Mouse (Mus musculus) adrenal gland, adult 2 months (tissue): ENCODE results near the gene Ano10. TPM values are rescaled to one million over a fixed set of nuclear protein-coding genes. Genes with fewer than 3 reads are reported as not detected.
A peak's percentile ranks its signal among the peaks of the same experiment; 100 is the strongest.
"Not testable (repeated sequence)": the region's sequence is repeated elsewhere in the genome, so short reads cannot be mapped to it uniquely, and the experiment has no call there.

Experiments
- DNase-seq: peaks from one replicate; pipeline ENCODE4 v3.0.0; 2021
- long read RNA-seq: library from polyadenylated mRNA; stranded (forward); transcript quantifications from one replicate; pipeline ENCODE4 v2.0.0, GENCODE M21; 2021
- polyA plus RNA-seq: library from polyadenylated mRNA; depleted of rRNA; stranded (reverse); fragments of >200 nt; gene quantifications from 2 replicates; pipeline ENCODE4 v1.2.3, GENCODE M21; 2012; rRNA removed
- total RNA-seq, 2 experiments: library from RNA; stranded (reverse); gene quantifications; 2 replicates each; pipeline ENCODE4 v1.2.3; 2021

Gene Ano10
- total RNA-seq (100 to 1,000 TPM in 1 of 2 experiments, 10 to 100 TPM in 1; 71.6 to 102 TPM), polyA plus RNA-seq (74.0 and 75.6 TPM in 2 replicates)
- long read RNA-seq, transcript Ano10-201 (13 exons, 2,653 nt): major isoform, 40 of 52 reads
- long read RNA-seq, partial matches to known transcripts: 8 of 52 reads
- long read RNA-seq, other reads (novel, unspliced or antisense): 4 of 52 reads

DNA sequence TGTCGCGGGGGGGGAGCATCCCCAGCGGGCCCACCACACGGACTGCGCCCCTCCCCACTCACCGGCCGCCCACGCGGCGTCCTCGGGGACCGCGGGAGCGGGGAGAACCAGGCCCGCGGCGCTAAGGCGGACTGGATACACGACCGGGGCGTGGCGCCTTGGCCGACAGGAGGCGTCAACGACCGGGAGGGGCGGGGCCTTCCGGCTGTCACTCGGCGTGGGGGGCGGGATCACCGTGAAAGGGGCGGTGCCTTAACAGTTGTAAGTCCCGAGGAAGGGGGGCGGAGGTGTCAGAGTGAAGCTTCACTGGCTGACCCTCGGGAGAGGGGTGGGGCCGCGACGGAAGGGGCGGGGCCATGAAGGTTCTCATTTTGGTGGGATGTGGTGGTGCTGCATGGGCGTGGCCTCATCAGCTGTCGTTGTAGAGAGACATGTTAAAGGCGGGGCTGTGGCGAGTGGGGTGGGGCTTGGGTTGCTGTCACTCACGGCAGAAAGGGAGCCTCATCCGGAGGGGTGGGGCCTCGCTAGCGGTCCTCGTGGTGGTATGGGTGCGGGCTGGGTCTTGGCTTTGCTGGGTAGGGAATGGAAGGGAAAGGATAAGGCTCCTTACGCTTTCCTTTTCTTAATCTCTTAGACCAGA, at the start of gene Ano10:
TSS of gene Ano10 (minus strand) at position 182 of the 640 bp plus-strand sequence.
- peak; percentile 99 for DNase-seq

DNA sequence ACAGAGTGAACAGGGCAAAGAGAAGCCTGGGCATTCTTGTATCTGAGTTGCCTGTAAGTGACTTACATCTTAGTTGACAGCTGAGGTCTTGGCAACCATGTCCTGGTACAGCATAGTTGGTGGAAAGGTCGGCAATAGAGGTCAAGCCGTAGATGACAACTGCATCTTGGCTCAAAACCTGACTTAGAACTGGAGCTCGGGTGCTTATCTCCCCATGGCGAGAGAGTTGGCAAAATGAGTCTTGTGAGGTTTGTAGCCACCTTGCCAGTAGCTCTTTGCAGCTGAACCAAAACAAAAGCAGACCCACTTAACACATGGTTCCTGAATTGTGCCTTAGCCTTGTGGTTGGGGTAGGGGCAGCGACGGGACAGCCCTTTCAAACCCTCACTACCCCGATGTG, 49.2 kb upstream of the Ano10 start:
- no peak for DNase-seq

GRCm38 (mm10) chr9:122339972-122340371, 45.7 kb upstream of the Ano10 start:
- no peak for DNase-seq

- DNase-seq: no peak
Measured at GRCm38 (mm10) chr9:122337510-122337931, 43.3 kb upstream of the Ano10 start.

- no peak for DNase-seq
Measured at GRCm38 (mm10) chr9:122336677-122337076, 42.5 kb upstream of the Ano10 start.

GRCm38 (mm10) chr9:122328199-122328598, 34.0 kb upstream of the Ano10 start:
- DNase-seq: no peak

DNA sequence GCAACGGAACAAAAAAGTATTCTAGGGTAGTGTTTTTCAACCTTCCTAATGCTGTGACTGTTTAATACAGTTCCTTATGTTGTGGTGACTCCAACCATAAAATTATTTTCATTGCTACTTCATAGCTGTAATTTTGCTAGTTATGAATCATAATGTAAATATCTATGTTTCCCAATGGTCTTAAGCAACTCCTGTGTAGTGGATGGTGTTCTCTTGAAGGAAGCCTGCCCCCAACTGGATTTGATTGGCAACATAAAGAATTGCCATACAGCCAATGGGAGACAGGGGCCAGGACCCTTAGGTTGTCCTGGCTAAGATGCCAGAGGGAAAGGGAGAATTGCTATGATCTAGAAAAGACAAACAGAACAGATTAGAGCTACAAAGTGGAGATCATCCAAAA, 31.8 kb upstream of the Ano10 start:
- no peak for DNase-seq

DNA sequence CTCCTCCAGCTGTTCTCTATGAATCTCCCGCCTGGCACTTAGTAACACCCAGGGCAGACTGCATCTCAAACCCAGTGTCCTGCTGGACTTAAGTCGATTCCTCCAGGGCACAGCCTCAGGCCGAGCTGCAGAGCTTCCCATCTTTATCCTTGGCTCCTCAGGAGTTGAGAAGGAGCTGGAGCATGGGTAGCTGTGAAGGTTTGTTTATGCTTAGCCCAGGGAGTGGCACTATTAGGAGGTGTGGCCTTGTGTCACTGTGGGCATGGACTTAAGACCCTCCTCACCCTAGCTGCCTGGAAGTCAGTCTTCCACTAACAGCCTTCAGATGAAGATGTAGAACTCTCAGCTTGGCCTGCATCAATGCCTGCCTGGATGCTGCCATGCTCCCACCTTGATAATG, 28.1 kb upstream of the Ano10 start:
- no peak for DNase-seq

DNA sequence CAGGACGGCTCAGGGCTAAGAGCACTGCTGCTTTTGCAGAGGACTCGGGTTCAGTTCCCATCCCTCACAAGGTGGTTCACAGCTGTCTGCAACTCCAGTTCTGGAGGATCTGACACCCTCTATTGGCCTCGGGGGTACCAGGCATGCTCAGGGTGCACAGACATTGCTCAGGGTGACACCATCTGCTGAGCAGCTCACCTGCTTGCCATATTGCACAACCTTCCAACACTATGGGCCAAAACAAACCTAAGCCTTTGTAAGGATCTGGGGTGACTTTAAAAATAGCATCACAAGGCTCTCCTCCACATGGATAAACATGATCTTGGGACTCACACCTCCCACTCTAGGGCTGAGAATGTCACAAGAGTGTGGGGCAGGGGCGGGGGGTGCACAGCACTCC, 26.4 kb upstream of the Ano10 start:
- no peak for DNase-seq

DNA sequence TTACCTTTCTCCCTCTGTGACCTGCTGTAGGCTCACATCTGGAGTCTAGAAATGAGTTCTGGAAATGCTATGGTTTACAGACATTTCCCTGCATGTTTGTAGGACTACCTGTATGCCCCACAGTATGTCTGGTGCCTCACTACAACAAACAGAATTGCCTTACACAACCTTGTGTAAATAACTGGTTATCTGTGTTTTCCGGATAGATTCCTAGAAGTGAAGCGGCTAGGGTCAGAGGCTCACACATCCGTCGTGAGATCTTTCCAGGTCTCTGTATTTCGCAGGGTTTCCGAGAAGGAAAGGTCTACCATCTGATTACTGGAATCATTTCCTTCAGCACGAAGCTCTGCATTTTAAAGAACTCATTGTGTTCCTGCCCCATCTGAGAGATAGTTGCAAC, 22.3 kb upstream of the Ano10 start:
- DNase-seq: no peak

DNA sequence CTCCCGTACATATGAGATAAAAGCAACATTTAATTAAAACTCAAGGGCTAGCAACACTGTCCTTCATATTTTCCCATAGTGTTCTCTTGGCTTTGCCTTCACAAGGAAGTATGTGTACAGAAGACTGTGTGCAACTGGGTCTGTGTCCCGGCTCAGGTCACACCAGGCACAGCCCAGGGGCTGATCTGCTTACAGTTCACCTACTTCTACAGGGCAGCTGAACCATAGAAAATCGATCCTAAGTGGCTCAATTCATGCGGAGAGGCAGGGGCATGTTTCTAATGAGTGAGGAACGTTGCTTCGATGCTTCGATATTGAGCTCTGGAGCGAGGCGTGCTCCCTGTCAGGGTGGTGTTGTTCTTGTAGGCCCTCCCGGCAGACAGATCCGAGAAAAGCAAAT, 21.3 kb upstream of the Ano10 start:
- DNase-seq: no peak

DNA sequence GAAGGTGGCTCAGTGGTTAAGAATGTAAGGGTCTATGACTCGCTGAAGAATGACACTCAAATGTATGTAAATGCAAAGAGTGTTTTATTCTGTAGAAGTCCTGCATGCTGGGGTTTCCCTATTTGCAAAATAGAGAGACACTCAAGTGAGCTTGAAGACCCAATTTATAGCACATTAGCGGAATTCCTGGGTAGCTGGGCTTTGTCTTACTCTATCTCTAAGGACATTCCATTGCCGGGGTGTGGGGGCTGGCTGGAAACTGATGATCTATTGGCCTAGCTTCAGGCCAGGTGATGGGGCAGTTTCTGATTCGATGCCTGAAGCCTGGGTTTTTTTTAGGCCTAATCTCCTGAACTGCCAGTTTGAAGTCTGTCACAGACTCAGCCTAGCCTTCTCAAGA, 20.7 kb upstream of the Ano10 start:
- no peak for DNase-seq

DNA sequence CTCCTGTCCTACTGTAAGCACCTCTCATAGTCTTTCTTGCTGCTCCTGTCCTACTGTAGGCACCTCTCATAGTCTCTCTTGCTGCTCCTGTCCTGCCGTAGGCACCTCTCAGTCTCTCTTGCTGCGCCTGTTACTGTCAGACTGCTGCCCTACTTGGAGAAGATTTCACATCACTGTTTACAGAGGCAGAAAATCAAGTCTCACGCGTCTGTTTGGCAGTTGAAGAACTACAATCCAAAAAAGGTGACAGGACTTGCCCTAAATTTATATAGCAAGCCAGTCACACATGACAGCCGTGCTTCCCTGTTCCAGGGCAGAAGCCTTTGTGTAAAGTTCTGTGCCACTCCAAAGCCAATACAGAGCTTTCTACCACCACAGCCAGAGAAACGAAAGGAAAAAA, 20.2 kb upstream of the Ano10 start:
- DNase-seq: no peak

DNA sequence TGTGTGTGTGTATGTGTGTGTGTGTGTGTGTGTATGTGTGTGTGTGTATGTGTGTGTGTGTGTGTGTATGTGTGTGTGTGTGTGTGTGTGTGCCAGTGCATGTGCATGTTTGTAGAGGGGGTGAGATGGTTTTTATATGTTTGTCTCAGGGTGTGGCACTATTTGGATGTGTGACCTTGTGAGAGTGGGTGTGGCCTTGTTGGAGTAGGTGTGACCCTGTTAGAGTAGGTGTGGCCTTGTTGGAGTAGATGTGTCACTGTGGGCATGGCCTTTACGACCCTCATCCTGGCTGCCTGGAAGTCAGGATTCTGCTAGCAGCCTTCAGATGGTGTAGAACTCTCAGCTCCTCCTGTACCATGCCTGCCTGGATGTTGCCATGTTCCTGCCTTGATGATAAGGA, 18.9 kb upstream of the Ano10 start:
- not testable (repeated sequence) for DNase-seq

- DNase-seq: no peak
Measured at GRCm38 (mm10) chr9:122312296-122312990, 18.2 kb upstream of the Ano10 start.

- peak; percentile 85 for DNase-seq
Measured at GRCm38 (mm10) chr9:122311051-122311760, 17.0 kb upstream of the Ano10 start.

DNA sequence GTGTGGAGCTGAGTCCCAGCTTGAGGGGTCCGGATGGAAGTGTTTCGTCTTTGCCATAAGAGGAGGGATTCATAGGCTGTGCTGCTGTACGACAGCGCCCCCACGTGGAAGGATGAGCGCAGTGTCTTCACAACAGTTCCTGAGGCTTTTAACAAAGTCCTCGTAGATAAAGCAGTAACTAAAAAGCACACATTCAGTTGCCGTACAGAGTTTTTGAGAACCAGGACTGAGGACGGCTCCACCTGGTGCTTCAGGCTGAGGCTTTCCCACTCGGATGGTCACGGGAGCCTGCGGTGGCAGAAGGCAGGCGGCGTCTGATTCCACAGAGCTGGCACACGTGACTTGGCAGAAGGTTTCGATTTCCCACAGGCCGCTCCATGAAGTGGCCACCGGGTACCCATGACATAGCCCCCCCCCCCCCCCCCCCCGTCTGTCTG, 16.4 kb upstream of the Ano10 start:
- DNase-seq: peak; percentile 88

GRCm38 (mm10) chr9:122309013-122309980, 15.1 kb upstream of the Ano10 start:
- peak; percentile 42 for DNase-seq

DNA sequence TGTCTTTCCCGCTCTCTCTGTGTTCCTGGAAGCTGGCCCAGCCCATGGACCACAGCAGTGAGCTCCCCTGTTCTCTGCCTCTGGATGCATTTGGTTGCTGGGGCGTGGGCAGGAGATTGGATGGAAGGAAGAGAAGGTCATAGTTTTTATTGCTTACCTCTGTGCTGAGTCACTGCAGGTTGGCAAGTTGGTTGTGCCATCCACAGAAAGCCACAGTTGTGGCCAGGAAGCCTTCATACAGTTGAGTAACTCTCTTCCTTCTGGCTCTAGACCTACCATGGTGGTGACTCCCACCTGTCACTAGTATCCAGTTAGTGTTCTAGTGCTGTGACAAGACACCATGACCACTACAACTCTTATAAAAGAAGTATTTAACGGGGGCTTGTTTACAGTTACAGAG, 11.1 kb upstream of the Ano10 start:
- DNase-seq: peak; percentile 25

DNA sequence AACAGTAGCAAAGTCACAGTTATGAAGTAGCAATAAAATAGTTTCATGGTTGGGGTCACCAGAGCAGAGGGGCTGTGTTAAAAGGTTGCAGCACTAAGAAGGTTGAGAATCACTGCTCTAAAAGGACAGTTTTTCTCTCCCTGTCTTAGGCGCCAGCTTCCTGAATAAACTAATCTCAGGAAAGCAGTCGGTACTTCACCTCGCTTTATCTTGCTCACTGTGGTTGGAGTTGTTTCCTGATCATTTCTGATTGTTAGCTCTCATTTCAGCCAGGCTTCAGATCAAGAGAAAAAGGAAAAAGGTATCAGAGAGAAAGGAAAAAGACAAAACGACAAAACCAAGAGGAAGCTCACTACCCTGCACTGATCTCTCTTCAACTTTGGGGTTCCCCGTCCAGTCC, 1.9 kb upstream of the Ano10 start:
- no peak for DNase-seq

GRCm38 (mm10) chr9:122295396-122295795, 1.2 kb upstream of the Ano10 start:
- DNase-seq: no peak

GRCm38 (mm10) chr9:122293865-122294241, 370 bp downstream of the Ano10 start:
- DNase-seq: no peak
